Mouse (Mus musculus): Measurements from ENCODE around the gene Snph.
A peak's percentile ranks its signal among the peaks of the same experiment; 100 is the strongest.

Snph gene

DNA sequence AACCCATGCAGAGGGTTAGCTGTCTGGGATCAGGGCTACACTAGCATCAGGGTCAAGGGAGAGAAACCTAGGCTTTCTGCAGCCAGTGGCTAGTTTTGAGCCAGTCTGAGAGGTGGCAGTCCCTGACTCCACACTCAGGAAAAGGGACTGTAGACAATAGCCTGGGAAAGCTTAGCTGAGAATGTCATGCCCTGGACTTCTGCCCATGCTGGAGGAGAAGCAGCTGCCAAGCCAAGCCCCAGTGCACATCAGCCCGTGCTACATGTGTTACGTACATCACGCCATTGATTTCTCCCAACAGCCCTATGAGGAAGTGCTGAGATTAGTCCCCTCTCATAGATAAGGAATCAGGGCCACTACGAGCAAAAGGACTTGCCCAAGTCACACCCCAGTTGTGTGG lies 30.3 kb downstream of the Snph start:
- DNase-seq, result no peak

- DNase-seq, result no peak
Measured at GRCm38 (mm10) chr2:151598068-151598467, 34.3 kb downstream of the Snph start.

- no peak for DNase-seq
Measured at GRCm38 (mm10) chr2:151587306-151587705, 45.1 kb downstream of the Snph start.

DNA sequence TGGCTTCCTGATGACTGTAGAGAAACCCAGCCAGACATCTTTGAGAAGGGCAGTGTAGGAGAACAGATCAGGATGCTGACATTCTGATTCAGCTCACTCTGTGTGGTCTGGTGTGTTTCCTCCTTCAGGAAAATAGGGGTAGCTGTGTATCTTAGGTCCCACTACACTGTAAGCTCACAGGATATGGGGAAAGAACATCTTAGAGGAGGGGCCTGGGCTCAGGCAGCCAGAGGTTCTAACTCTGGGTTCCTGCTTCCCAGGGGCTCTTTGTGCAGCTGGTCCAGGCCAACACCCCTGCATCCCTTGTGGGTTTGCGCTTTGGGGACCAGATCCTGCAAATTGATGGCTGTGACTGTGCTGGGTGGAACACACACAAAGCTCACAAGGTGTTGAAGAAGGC lies 45.6 kb downstream of the Snph start:
- DNase-seq, result no peak

GRCm38 (mm10) chr2:151585934-151586333 lies 46.5 kb downstream of the Snph start:
- DNase-seq, result no peak

GRCm38 (mm10) chr2:151580945-151581344 lies 51.4 kb downstream of the Snph start:
- DNase-seq, result no peak

- no peak for DNase-seq
Measured at GRCm38 (mm10) chr2:151579183-151579582, 53.2 kb downstream of the Snph start.

DNA sequence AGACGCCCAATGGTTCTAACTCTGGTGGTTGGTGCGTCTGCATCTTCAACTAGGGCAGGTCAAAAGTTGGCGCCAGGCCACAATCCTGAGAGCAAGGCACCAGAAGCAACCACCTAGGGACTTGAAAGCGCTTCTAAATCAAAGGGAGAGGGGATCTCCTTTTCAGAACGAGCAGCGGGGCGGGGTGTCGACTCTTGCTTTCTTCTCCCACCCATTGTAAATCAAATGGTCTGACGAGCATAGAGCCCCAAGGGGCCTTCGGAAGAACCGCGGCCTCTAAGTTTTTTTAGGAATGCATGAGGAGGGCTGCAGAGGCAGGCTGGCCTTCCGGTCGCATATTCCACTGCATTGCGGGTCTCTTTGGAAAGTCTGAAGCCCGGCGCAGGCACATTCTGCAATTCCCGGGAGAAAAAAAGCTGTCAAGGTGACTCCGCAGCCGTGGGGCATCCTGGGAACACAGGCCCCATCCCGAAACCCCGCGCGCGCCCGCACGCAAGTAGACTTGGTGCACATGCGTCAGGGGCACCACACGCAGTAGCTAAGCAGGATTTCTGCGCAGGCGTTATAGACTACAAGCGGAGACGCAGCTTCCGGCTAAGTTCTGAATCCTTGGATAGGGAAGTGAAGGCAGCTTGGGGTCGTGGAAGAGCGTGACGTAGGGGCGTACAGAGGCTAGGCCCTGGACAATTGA lies 56.5 kb downstream of the Snph start:
- peak; percentile 30 to 54 for DNase-seq

DNA sequence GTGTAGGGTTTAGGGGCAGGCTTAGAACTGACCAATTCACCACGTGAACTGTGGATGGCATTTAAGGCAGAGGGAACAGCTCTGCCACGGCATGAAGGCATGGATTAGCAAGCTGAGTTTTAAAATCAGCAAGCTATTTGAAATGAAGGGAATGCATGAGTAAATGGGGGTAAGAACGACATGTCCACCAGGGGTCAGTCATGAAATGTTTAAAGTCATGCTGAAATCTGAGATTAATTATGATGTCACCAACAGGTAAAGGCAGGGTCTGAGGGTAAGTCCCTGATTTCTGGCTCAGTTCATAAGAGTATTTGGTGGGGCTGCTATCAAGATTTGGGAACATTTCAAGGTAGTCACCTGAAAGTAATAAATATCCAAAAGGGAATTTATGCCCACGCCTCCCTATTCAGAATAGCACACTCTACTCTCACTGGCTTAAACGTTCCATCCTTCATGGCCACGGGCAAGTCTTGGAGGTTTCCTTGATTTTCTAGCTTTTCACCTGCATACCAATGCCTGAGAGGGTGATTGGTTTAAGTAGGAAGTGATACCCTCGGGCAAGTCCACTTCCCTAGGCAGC lies 57.2 kb downstream of the Snph start:
- DNase-seq, result peak in 1 of 2 experiments; percentile 24

DNA sequence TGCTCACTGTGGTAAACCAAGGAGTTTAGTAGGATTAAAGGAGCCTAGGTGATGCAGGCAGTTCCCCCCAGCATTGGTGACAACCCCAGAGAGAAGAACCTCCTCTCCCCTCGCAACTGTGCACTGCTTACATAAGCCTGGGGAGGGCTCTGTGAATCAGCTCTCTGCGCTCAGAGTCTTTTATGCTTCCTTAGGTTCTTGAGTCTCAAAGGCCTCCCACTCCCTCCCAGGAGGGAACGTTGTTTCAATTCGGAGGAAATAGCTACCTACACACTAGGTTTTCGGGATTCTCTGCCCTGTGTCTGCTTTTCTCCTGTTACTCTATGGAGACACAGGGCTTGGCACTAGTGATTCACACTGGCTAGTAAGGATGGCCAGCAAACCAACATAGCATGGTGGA lies 57.8 kb downstream of the Snph start:
- DNase-seq, result no peak

DNA sequence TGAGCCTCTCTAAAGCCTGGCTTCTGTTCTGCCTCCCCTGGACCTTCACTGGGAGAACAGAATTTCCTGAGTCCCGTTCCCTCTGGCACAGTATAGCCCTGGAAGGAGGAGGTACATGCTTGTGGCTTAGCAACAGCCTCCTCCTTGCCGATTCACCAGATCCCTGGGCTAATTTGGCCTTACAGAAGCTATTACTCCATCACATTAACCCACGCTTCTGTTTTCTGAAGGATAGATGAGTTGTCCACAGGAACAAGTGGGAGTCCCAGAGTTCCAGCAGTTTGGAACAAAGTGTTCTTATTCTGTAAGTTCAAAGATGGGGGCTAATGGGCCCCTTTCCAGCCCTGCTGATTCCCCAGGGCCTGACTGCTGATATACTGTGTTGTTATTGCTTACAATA lies 58.7 kb downstream of the Snph start:
- DNase-seq, result no peak

DNA sequence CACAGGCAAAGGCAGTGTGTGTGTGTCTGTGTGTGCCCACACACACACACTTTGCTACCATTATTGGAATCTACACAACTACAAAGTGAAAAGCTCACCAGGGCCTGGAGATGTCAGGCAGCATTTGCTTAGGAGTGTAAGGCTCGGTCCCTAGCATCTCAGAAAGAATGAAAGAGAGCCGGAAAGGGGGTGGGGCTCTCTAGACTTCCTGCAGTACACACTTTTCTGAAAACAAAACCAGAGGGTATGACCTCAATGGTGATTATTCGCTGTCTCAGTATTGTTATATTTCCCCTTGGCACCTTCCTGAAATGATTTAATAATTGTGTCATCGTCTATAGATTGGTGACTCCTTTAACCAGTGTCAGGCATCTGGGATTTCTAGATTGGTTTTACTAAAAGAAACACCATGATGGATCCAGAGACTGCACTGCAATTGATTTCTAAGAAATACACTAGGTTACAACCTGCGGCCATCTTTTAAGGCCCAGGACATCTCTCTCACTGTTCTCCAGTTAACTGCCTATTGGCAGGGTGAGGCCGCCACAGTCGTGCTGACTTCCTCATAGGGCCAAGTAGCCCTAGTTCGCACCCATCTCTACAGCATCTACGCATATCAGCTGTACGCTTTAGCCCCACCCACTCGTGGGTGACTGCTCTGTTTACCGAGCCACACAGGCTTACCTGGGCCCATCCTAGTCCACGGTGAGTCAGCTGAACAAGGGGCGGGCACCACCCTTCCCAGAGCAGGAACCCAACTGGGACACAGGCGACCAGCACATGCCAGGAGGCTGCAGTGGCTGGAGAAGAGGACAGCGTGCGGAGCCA lies 60.3 kb downstream of the Snph start, which contains the start of gene Sdcbp2:
Sdcbp2 (plus strand) TSS at position 750 of the 828 bp plus-strand sequence.
- DNase-seq, result no peak

DNA sequence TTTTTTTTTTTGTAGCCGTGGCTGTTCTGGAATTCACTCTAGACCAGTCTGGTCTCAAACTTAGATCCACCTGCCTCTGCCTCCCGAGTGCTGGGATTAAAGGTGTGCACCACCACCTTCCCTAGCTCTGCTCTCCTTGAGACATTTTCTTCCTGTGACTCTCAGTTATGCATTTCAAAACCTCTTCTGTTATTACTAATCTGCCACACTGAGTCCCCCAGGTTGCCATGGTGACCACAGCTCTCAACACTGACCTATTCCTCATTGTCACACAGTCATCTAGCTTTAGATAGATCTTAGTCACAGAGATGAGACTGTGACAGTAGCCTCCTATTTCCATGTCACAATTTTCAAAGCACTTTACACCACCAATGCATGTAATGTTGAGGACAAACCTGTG lies 62.9 kb downstream of the Snph start:
- DNase-seq, result no peak

DNA sequence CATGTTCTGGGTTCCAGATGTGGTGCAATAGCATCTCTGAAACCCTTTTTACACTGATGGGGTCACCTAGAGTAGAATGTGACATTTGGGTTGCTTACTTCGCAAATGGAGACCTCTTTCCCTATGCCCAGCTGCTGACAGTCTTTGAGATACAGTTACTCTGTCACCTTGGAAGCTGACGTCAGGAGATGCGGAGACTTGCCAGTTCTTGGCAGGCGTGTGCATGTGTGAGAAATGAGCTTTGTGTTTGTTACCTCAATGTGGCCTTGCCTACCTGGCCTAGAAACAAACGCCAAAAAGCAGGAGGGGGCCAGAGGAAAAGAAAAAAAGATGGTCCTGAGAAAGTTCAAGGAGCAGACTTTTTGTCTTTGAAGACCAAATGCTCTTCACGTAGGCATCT lies 65.5 kb downstream of the Snph start:
- no peak for DNase-seq

GRCm38 (mm10) chr2:151564986-151565385 lies 67.4 kb downstream of the Snph start:
- DNase-seq, result no peak

DNA sequence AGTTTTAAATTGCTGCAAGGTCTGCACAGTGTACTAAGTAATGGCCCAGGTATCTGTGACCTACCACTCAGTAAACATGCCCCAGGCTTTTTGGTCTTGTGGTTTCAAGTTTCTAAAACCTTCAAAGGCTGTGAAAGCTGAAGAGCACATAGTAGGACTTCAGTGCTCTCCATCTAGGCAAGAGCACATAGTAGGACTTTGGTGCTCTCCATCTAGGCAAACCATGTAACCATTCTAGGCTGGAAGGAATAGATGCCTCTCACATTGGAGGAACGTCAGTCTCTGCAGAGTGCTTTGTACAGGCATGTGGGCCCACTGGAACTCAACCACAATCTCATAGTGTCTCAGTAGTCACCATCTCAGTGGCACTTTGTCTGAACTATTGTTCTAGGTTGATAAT lies 68.4 kb downstream of the Snph start:
- no peak for DNase-seq

DNA sequence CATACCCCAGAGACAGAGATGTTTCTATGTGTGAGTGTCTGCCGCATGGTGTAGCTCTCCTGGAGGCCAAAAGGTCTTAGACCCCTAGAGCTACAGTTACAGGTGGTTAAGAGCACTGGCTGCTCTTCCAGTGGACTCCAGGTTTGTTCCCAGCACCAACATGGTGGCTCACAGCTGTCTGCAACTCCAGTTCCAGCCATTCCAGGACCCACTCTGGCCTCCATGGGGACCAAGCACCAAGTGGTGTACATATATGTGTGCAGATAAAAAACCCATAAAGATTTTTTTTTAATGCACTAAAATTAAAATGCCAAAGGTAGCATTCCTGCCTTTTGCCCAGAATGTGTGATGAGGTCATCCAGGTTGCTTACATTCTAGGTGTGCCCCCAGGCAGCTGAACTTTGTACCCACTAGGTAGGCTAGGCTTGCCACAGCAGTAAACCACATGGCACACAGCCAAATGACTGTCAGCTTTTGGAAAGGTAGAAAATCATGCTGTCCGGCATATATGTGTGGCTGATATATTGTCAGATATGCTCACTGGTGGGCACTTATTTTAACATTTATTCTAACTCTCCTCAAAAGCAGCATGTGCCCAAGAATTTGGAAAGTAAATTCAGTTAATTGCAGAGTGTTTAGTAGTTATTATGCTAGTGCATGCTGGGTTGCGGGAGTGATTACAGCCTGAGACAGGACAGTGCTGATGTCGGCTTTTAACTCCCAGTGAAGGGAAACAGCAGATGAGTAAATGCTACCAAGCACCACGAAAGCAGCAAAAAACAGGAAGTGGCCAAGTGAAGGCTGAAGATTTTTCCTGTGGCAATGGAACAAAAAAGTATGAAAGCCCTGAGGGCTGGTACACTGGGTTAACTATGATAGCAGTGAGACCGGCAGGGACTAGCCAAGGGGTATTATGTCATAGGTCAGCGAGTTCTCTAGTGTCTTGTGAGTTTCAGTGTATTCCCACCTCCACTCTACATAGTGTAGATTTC lies 69.2 kb downstream of the Snph start:
- DNase-seq, result no peak

DNA sequence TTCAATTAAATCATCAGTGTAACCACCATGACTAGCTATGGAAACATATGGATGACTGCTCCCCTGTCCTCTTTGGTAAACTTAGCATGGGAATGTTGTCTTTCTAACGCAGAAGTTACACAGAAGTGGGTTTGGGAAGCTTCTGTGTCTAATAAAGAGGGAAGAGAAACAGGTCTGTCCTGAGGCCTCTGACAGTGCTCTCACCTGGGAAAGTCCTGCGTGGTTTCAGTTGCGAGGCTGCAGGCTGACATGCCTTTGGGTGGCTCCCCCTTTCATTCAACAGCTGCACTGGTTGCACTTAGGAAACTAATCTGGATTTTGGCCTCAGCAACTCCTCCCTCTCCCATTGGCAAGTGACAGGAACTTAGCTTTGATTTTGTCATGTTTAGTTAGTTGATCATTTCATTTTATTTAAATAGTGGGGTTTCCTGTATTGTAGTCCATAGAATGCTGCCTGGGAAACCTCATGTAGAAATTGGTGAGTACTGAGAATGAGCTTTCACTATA lies 82.7 kb downstream of the Snph start:
- no peak for DNase-seq

DNA sequence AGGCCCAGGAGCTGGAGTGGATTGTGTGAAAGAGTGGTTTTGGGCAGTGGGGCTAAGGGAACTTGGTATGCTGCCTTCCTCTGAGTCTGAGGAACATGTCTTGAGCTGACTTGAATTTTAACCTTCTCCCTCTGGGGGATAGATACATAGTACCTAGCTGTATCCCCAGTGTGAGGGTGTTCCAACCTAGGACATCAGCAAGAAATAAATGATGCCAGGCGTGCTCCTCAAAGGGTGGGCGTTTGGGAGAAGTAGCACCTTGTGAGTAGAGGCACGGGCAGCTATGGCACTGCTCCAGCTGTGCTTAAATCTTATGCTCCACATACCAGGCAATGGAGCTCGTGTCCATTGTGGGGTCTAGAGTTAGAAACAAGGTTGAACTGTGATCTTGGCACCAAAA lies 85.8 kb downstream of the Snph start:
- DNase-seq, result no peak

GRCm38 (mm10) chr2:151544673-151545072 lies 87.7 kb downstream of the Snph start:
- no peak for DNase-seq

GRCm38 (mm10) chr2:151543063-151543895 lies 89.1 kb downstream of the Snph start:
- peak in 1 of 2 experiments; percentile 16 for DNase-seq

All from spleen, adult 18-20 months (tissue).